Mouse (Mus musculus) embryonic facial prominence, embryonic 15.5 days (tissue): ENCODE measurements around the gene H2al2a. TPM values are rescaled to one million over a fixed set of nuclear protein-coding genes. Genes with fewer than 3 reads are reported as not detected.
"Not testable (repeated sequence)": the region's sequence is repeated elsewhere in the genome, so short reads cannot be mapped to it uniquely, and the experiment has no call there.

ENCODE experiments used
- ATAC-seq: fragments of 200-750 bp; cut with Nextera tagmentation; 2 replicates; pipeline ENCODE4 v1.8.0; 2017; ENCODE audit warnings: low read depth, moderate TSS enrichment; ENCODE audit not compliant: insufficient number of reproducible peaks, low FRiP score, low TSS enrichment
- H3K27ac ChIP-seq: fragments of 300-500 bp; sonication (generic); replicated peaks from 2 replicates; pipeline ENCODE4 v1.5.1; 2015; ENCODE audit warnings: mild to moderate bottlenecking, inconsistent platforms
- H3K27me3 ChIP-seq: fragments of 300-500 bp; sonication (generic); 2 replicates; pipeline ENCODE4 v1.6.1; 2015; ENCODE audit warnings: inconsistent platforms
- H3K36me3 ChIP-seq: fragments of 300-500 bp; sonication (generic); 2 replicates; pipeline ENCODE4 v1.6.1; 2015; ENCODE audit warnings: mild to moderate bottlenecking, inconsistent platforms
- H3K4me1 ChIP-seq: fragments of 300-500 bp; sonication (generic); 2 replicates; pipeline ENCODE4 v1.6.1; 2015; ENCODE audit warnings: inconsistent platforms
- H3K4me2 ChIP-seq: fragments of 300-500 bp; sonication (generic); replicated peaks from 2 replicates; pipeline ENCODE4 v1.6.1; 2015; ENCODE audit warnings: mild to moderate bottlenecking, inconsistent platforms
- H3K4me3 ChIP-seq: fragments of 300-500 bp; sonication (generic); replicated peaks from 2 replicates; pipeline ENCODE4 v1.5.1; 2015; ENCODE audit warnings: mild to moderate bottlenecking, inconsistent platforms
- H3K9ac ChIP-seq: fragments of 300-500 bp; sonication (generic); 2 replicates; pipeline ENCODE4 v1.6.1; 2015; ENCODE audit warnings: inconsistent platforms
- H3K9me3 ChIP-seq: fragments of 300-500 bp; sonication (generic); replicated peaks from 2 replicates; pipeline ENCODE4 v1.6.1; 2016; ENCODE audit warnings: inconsistent platforms
- WGBS: fragments of 180-500 bp; shearing (Covaris S2); methylation state at CpG from one replicate; pipeline ENCODE4 v1.1.7; 2015; 5-methylcytosine and 5-hydroxymethylcytosine counted together
- polyA plus RNA-seq: library from polyadenylated mRNA; unstranded; fragments of >200 nt; fragmentation: Nextera tagmentation; extraction: Ambion mirVana; gene quantifications from 2 replicates; pipeline ENCODE4 v1.2.1, GENCODE M21; 2015

Gene H2al2a
- polyA plus RNA-seq, 1 experiment from 2014 or later = not detected

- H3K36me3 ChIP-seq = no peaks in the 10 kb centered on the region
- no peaks in the 10 kb centered on the region for H3K27me3 ChIP-seq
- no peak overlapping the region for H3K4me3 ChIP-seq
- no peak overlapping the region for H3K27ac ChIP-seq
- ATAC-seq = no peak
- WGBS = 93% methylated on average over 2 of the region's 2 CpGs
- H3K9ac ChIP-seq = no peak overlapping the region
- H3K4me2 ChIP-seq = no peak overlapping the region
- H3K4me1 ChIP-seq = no peaks in the 10 kb centered on the region
- no peaks in the 10 kb centered on the region for H3K9me3 ChIP-seq
Observed at GRCm38 (mm10) chr2:17972843-17973242, 23.9 kb downstream of the H2al2a start.

- WGBS = 62% methylated on average over 6 of the region's 6 CpGs
- ATAC-seq = no peak
Observed at GRCm38 (mm10) chr2:17971407-17971806, 25.4 kb downstream of the H2al2a start.

GRCm38 (mm10) chr2:17970662-17971061, 26.1 kb downstream of the H2al2a start:
- H3K27ac ChIP-seq = no peak overlapping the region
- no peaks in the 10 kb centered on the region for H3K9me3 ChIP-seq
- ATAC-seq = no peak
- 68% methylated on average over 1 of the region's 1 CpGs for WGBS
- no peak overlapping the region for H3K9ac ChIP-seq
- H3K4me2 ChIP-seq = no peak overlapping the region
- H3K36me3 ChIP-seq = no peaks in the 10 kb centered on the region
- no peaks in the 10 kb centered on the region for H3K4me1 ChIP-seq
- no peaks in the 10 kb centered on the region for H3K27me3 ChIP-seq
- H3K4me3 ChIP-seq = no peak overlapping the region

More at GRCm38 (mm10) chr2:17971407-17971806, 25.4 kb downstream of the H2al2a start:
- Histone ChIP-seq H3K4me2 (no peak overlapping the region), H3K9me3 (no peaks in the 10 kb centered on the region), H3K27ac (no peak overlapping the region), H3K4me3 (no peak overlapping the region), H3K9ac (no peak overlapping the region), H3K36me3 (no peaks in the 10 kb centered on the region), H3K27me3 (no peaks in the 10 kb centered on the region), H3K4me1 (no peaks in the 10 kb centered on the region)

GRCm38 (mm10) chr2:17970187-17970586, 26.6 kb downstream of the H2al2a start:
- no peak overlapping the region for H3K27ac ChIP-seq
- H3K9ac ChIP-seq = no peak overlapping the region
- no peaks in the 10 kb centered on the region for H3K36me3 ChIP-seq
- H3K4me2 ChIP-seq = no peak overlapping the region
- no peak overlapping the region for H3K4me3 ChIP-seq
- no peaks in the 10 kb centered on the region for H3K27me3 ChIP-seq
- H3K9me3 ChIP-seq = no peaks in the 10 kb centered on the region
- H3K4me1 ChIP-seq = no peaks in the 10 kb centered on the region
- no peak for ATAC-seq

GRCm38 (mm10) chr2:17968571-17968970, 28.2 kb downstream of the H2al2a start:
- no peak overlapping the region for H3K4me3 ChIP-seq
- H3K4me1 ChIP-seq = no peaks in the 10 kb centered on the region
- no peak overlapping the region for H3K4me2 ChIP-seq
- 76% methylated on average over 2 of the region's 2 CpGs for WGBS
- H3K27ac ChIP-seq = no peak overlapping the region
- no peak for ATAC-seq
- no peaks in the 10 kb centered on the region for H3K9me3 ChIP-seq
- no peaks in the 10 kb centered on the region for H3K27me3 ChIP-seq
- H3K36me3 ChIP-seq = no peaks in the 10 kb centered on the region
- H3K9ac ChIP-seq = no peak overlapping the region

- not testable (repeated sequence) for H3K36me3 ChIP-seq, ATAC-seq, H3K9ac ChIP-seq, H3K27ac ChIP-seq, H3K4me1 ChIP-seq, H3K9me3 ChIP-seq, H3K4me3 ChIP-seq, H3K27me3 ChIP-seq, H3K4me2 ChIP-seq
- 59% methylated on average over 3 of the region's 3 CpGs for WGBS
Observed at GRCm38 (mm10) chr2:17968037-17968436, 28.7 kb downstream of the H2al2a start.

- 0 out of 2 replicates have a peak, but pooled peaks cover 4% of the 10 kb centered on the region for H3K9me3 ChIP-seq
- H3K27me3 ChIP-seq = no peaks in the 10 kb centered on the region
- WGBS = 42% methylated on average over 1 of the region's 1 CpGs
- H3K4me1 ChIP-seq = no peaks in the 10 kb centered on the region
- H3K4me3 ChIP-seq = no peak overlapping the region
- H3K4me2 ChIP-seq = no peak overlapping the region
- H3K36me3 ChIP-seq = no peaks in the 10 kb centered on the region
- no peak overlapping the region for H3K9ac ChIP-seq
- no peak overlapping the region for H3K27ac ChIP-seq
- no peak for ATAC-seq
Observed at GRCm38 (mm10) chr2:17959501-17959900, 37.3 kb downstream of the H2al2a start.

- H3K27ac ChIP-seq = no peak overlapping the region
- H3K4me1 ChIP-seq = 0 out of 2 replicates have a peak, but pooled peaks cover 2% of the 10 kb centered on the region
- no peak overlapping the region for H3K4me3 ChIP-seq
- no peaks in the 10 kb centered on the region for H3K9me3 ChIP-seq
- no peak overlapping the region for H3K9ac ChIP-seq
- WGBS = 56% methylated on average over 3 of the region's 3 CpGs
- no peak for ATAC-seq
- no peaks in the 10 kb centered on the region for H3K36me3 ChIP-seq
- H3K27me3 ChIP-seq = no peaks in the 10 kb centered on the region
- no peak overlapping the region for H3K4me2 ChIP-seq
Observed at GRCm38 (mm10) chr2:17946875-17947274, 49.9 kb downstream of the H2al2a start.

Other genes with a start within 250 kb of the H2al2a start
- gene A930004D18Rik, start 40.8 kb upstream of the H2al2a start, polyA plus RNA-seq = 13.7 and 13.9 TPM in 2 replicates
- 5.7 and 6.1 TPM in 2 replicates for gene Skida1, start 52.1 kb upstream of the H2al2a start, polyA plus RNA-seq
- 65.5 and 70.1 TPM in 2 replicates for gene Mllt10, start 58.3 kb upstream of the H2al2a start, polyA plus RNA-seq